Mouse (Mus musculus) natural killer cell, adult 2 months (primary cell): ENCODE data around the gene Smim24.

Source experiments
- DNase-seq, 2 experiments: peaks; one replicate each; pipeline ENCODE4 v3.0.0; 2022; ENCODE audit warnings: low spot score in 2 of 2

The Smim24 gene

GRCm38 (mm10) chr10:81434361-81435263 is 41.8 kb downstream of the Smim24 start:
- DNase-seq: peak in 1 of 2 experiments; percentile 20

- no peak for DNase-seq
These were observed 42.6 kb downstream of the Smim24 start for GRCm38 (mm10) chr10:81435436-81435835.

DNA sequence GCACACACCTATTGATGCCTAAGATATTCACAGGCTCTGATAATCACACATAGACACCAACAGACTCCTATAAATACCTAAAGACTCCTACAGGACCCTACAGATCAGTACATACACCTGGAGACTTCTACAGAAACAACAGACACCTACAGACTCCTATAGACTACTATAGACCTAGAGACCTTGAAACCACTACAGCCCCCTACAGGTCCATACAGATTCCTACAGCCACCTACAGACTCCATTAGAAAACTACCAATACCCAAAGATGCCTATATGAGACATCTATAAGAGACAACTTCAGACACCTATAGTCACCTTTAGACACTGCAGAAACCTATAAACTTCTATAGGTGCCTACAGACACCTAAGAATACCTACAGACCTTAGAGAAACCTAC is 48.2 kb downstream of the Smim24 start:
- no peak for DNase-seq
